Mouse (Mus musculus): Measurements from ENCODE around the gene Aco1.

DNA sequence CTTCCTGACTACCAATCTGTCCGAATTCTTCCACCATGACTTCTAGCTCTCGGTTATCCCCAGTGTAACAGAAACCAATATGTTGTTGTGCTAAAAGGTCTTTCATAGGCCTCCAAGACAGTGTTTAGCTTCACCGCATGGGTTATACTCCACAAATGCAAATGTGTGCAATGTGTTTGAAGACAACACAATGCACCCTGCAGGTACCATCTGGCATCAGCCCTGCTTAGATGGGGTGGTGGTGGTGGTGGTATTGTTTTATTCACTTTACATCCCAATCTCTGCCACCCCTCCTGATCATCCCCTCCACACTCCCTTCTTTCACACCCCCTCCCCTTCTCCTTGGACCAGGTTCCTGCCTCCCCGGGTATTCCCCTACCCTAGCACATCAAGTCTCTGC lies 34.9 kb upstream of the Aco1 start:
- no peak for TF ChIP-seq POLR2A (IDR thresholded peaks at IDR 0.05; ENCODE audit: extremely low read depth, insufficient read depth, low read length)
- no peak for TF ChIP-seq CTCF (IDR thresholded peaks at IDR 0.05; ENCODE audit: low read depth, low read length)

Data from liver, adult 2 months (tissue).